Mouse (Mus musculus) heart, adult 11 months (tissue): ENCODE results near the gene Has3.
A peak's percentile ranks its signal among the peaks of the same experiment; 100 is the strongest.
"Not testable (repeated sequence)": the region's sequence is repeated elsewhere in the genome, so short reads cannot be mapped to it uniquely, and the experiment has no call there.

Source experiments
- DNase-seq: peaks from one replicate; pipeline ENCODE4 v3.0.0; 2022

Has3 gene

GRCm38 (mm10) chr8:106870051-106870450, at the start of gene Has3:
TSS of gene Has3 (plus strand) at chr8:106870242.
- DNase-seq = no peak

- no peak for DNase-seq
These were observed 49.2 kb upstream of the Has3 start for GRCm38 (mm10) chr8:106820553-106821515.

GRCm38 (mm10) chr8:106828921-106829320, 41.1 kb upstream of the Has3 start:
- no peak for DNase-seq

GRCm38 (mm10) chr8:106829526-106830045, 40.5 kb upstream of the Has3 start:
- peak; percentile 96 for DNase-seq

GRCm38 (mm10) chr8:106834899-106835298, 35.1 kb upstream of the Has3 start:
- peak; percentile 98 for DNase-seq

GRCm38 (mm10) chr8:106836525-106836924, 33.5 kb upstream of the Has3 start:
- DNase-seq = no peak

- peak; percentile 91 for DNase-seq
These were observed 31.2 kb upstream of the Has3 start for GRCm38 (mm10) chr8:106838803-106839202.

GRCm38 (mm10) chr8:106839209-106840001, 30.6 kb upstream of the Has3 start:
- DNase-seq = peak; percentile 98

GRCm38 (mm10) chr8:106850034-106850433, 20.0 kb upstream of the Has3 start:
- DNase-seq = peak; percentile 92

- DNase-seq = peak; percentile 94
These were observed 15.4 kb upstream of the Has3 start for GRCm38 (mm10) chr8:106854534-106855241.

GRCm38 (mm10) chr8:106855242-106855562, 14.8 kb upstream of the Has3 start:
- no peak for DNase-seq

- DNase-seq = no peak
These were observed 7.2 kb upstream of the Has3 start for GRCm38 (mm10) chr8:106862845-106863244.

- no peak for DNase-seq
These were observed 4.7 kb upstream of the Has3 start for GRCm38 (mm10) chr8:106865354-106865753.

GRCm38 (mm10) chr8:106870537-106871327, 690 bp downstream of the Has3 start:
- DNase-seq = peak; percentile 97

GRCm38 (mm10) chr8:106871328-106871926, 1.4 kb downstream of the Has3 start:
- DNase-seq = peak; percentile 91

GRCm38 (mm10) chr8:106871931-106872371, 1.9 kb downstream of the Has3 start:
- peak; percentile 98 for DNase-seq

GRCm38 (mm10) chr8:106872454-106873034, 2.5 kb downstream of the Has3 start:
- no peak for DNase-seq

- DNase-seq = no peak
These were observed 10.2 kb downstream of the Has3 start for GRCm38 (mm10) chr8:106880121-106880707.

- DNase-seq = peak; percentile 90
These were observed 14.1 kb downstream of the Has3 start for GRCm38 (mm10) chr8:106884094-106884493.

GRCm38 (mm10) chr8:106884826-106885400, 14.9 kb downstream of the Has3 start:
- not testable (repeated sequence) for DNase-seq
